Mouse (Mus musculus) bone marrow macrophage, adult 2 months (primary cell): ENCODE data around the gene Git2.

Experiments
- CTCF ChIP-seq: IDR thresholded peaks from 2 replicates; pipeline ENCODE4 v1.5.1; 2012; ENCODE audit warnings: low read depth, mild to moderate bottlenecking, low read length, moderate library complexity
- POLR2A ChIP-seq: IDR thresholded peaks from 2 replicates; pipeline ENCODE4 v1.6.1; 2012; ENCODE audit warnings: mild to moderate bottlenecking, low read depth, low read length, borderline replicate concordance

DNA sequence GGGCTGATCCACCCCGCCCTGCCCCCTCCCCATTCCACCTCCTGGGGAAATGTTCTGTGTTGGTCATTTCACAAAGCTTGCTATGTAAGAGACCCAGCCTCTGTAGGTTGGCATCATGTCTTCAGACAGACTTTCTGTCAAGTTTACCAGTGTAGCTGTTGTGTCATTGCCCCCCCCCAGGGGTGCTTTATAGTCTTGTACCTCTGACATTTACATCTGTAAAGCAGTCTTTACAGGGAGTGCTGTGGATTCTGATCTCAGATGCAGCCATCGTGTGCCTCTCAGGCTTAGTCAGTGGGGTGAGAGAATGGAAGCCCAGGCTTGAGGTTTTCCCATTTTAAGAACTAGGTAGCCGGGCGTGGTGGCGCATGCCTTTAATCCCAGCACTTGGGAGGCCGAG, 26.5 kb upstream of the Git2 start:
- TF ChIP-seq CTCF (no peak), POLR2A (no peak)
